Mouse (Mus musculus) hindbrain, embryonic 14.5 days (tissue): ENCODE measurements around the gene Tcte1. TPM values are rescaled to one million over a fixed set of nuclear protein-coding genes. Genes with fewer than 3 reads are reported as not detected.

Experiments used
- ATAC-seq: fragments of 200-750 bp; cut with Nextera tagmentation; 2 replicates; pipeline ENCODE4 v1.8.0; 2017; ENCODE audit warnings: moderate number of reproducible peaks, mild to moderate bottlenecking, moderate TSS enrichment, moderate library complexity; ENCODE audit not compliant: low FRiP score
- DNase-seq: peaks from one replicate; pipeline ENCODE4 v3.0.0-alpha.2; 2015; ENCODE audit warnings: low spot score
- H3K27ac ChIP-seq: fragments of 300-500 bp; sonication (generic); 2 replicates; pipeline ENCODE4 v1.5.1; 2014; ENCODE audit warnings: mild to moderate bottlenecking, moderate library complexity
- H3K27me3 ChIP-seq: fragments of 300-500 bp; sonication (generic); 2 replicates; pipeline ENCODE4 v1.6.1; 2014; ENCODE audit warnings: mild to moderate bottlenecking, low read length, mixed read lengths; ENCODE audit not compliant: control insufficient read depth, insufficient read depth
- H3K36me3 ChIP-seq: fragments of 300-500 bp; sonication (generic); replicated peaks from 2 replicates; pipeline ENCODE4 v1.6.1; 2014; ENCODE audit not compliant: control insufficient read depth, insufficient read depth
- H3K4me1 ChIP-seq: fragments of 300-500 bp; sonication (generic); replicated peaks from 2 replicates; pipeline ENCODE4 v1.6.1; 2014; ENCODE audit warnings: antibody characterized with exemption, low read length, mixed read lengths; ENCODE audit not compliant: control insufficient read depth, insufficient read depth
- H3K4me2 ChIP-seq: fragments of 300-500 bp; sonication (generic); replicated peaks from 2 replicates; pipeline ENCODE4 v1.6.1; 2014; ENCODE audit warnings: mild to moderate bottlenecking, moderate library complexity
- H3K4me3 ChIP-seq: fragments of 300-500 bp; sonication (generic); replicated peaks from 2 replicates; pipeline ENCODE4 v1.5.1; 2014; ENCODE audit warnings: mild to moderate bottlenecking, low read length
- H3K9ac ChIP-seq: fragments of 300-500 bp; sonication (generic); 2 replicates; pipeline ENCODE4 v1.6.1; 2014
- H3K9me3 ChIP-seq: fragments of 300-500 bp; sonication (generic); 2 replicates; pipeline ENCODE4 v1.6.1; 2016; ENCODE audit warnings: low read length; ENCODE audit not compliant: control insufficient read depth
- WGBS: fragments of 180-500 bp; shearing (Covaris S2); extraction: QIAGEN DNeasy Blood & Tissue Kit; methylation state at CpG from one replicate; pipeline ENCODE4 v1.1.7; 2014; 5-methylcytosine and 5-hydroxymethylcytosine counted together
- polyA plus RNA-seq: library from polyadenylated mRNA; unstranded; fragments of >200 nt; fragmentation: Nextera tagmentation; extraction: Ambion mirVana; gene quantifications from 2 replicates; pipeline ENCODE4 v1.2.1, GENCODE M21; 2014

Tcte1 gene
- polyA plus RNA-seq, 1 experiment from 2014 or later = 3.8 TPM

- Histone ChIP-seq H3K9me3 (no peaks in the 10 kb centered on the region), H3K4me1 (peaks cover 11% of the 10 kb centered on the region), H3K9ac (peak overlapping the region; percentile 81), H3K27me3 (no peaks in the 10 kb centered on the region), H3K4me3 (peak overlapping the region; percentile 75), H3K4me2 (peak overlapping the region; percentile 78), H3K36me3 (peaks cover 41% of the 10 kb centered on the region), H3K27ac (no peak overlapping the region)
- 96% methylated on average over 11 of the region's 11 CpGs for WGBS
- DNase-seq (no peak), ATAC-seq (no peak)
Measured at GRCm38 (mm10) chr17:45565103-45565502, 41.9 kb downstream of the Tcte1 start.

GRCm38 (mm10) chr17:45566031-45566359 is 42.8 kb downstream of the Tcte1 start:
- no peak overlapping the region for H3K4me3 ChIP-seq
- H3K9me3 ChIP-seq = no peaks in the 10 kb centered on the region
- H3K27me3 ChIP-seq = no peaks in the 10 kb centered on the region
- H3K27ac ChIP-seq = no peak overlapping the region
- H3K36me3 ChIP-seq = peaks cover 50% of the 10 kb centered on the region
- H3K4me1 ChIP-seq = peaks cover 13% of the 10 kb centered on the region
- no peak overlapping the region for H3K4me2 ChIP-seq
- DNase-seq (no peak), ATAC-seq (no peak)
- H3K9ac ChIP-seq = no peak overlapping the region
- WGBS = 73% methylated on average over 1 of the region's 1 CpGs

- ATAC-seq (no peak), DNase-seq (no peak)
Measured at GRCm38 (mm10) chr17:45566360-45567161, 43.3 kb downstream of the Tcte1 start.

GRCm38 (mm10) chr17:45567162-45567601 is 43.9 kb downstream of the Tcte1 start:
- Histone ChIP-seq H3K9me3 (no peaks in the 10 kb centered on the region), H3K4me2 (no peak overlapping the region), H3K9ac (no peak overlapping the region), H3K4me3 (no peak overlapping the region), H3K27ac (no peak overlapping the region), H3K36me3 (peaks cover 61% of the 10 kb centered on the region), H3K27me3 (no peaks in the 10 kb centered on the region), H3K4me1 (peaks cover 24% of the 10 kb centered on the region)
- ATAC-seq (no peak), DNase-seq (no peak)
- 37% methylated on average over 4 of the region's 4 CpGs for WGBS

More at GRCm38 (mm10) chr17:45566360-45567161, 43.3 kb downstream of the Tcte1 start:
- peaks cover 19% of the 10 kb centered on the region for H3K4me1 ChIP-seq
- H3K9me3 ChIP-seq = no peaks in the 10 kb centered on the region
- H3K27ac ChIP-seq = no peak overlapping the region
- peaks cover 56% of the 10 kb centered on the region for H3K36me3 ChIP-seq
- no peak overlapping the region for H3K4me3 ChIP-seq
- no peaks in the 10 kb centered on the region for H3K27me3 ChIP-seq
- H3K4me2 ChIP-seq = no peak overlapping the region
- no peak overlapping the region for H3K9ac ChIP-seq
- 70% methylated on average over 18 of the region's 18 CpGs for whole genome bisulfite sequencing

- no peak overlapping the region for H3K9ac ChIP-seq
- 92% methylated on average over 12 of the region's 12 CpGs for WGBS
- peaks cover 24% of the 10 kb centered on the region for H3K4me1 ChIP-seq
- H3K27me3 ChIP-seq = no peaks in the 10 kb centered on the region
- no peaks in the 10 kb centered on the region for H3K9me3 ChIP-seq
- ATAC-seq (no peak), DNase-seq (no peak)
- no peak overlapping the region for H3K4me3 ChIP-seq
- no peak overlapping the region for H3K27ac ChIP-seq
- H3K36me3 ChIP-seq = peaks cover 61% of the 10 kb centered on the region
- H3K4me2 ChIP-seq = no peak overlapping the region
Measured at GRCm38 (mm10) chr17:45568990-45569389, 45.8 kb downstream of the Tcte1 start.

- peak overlapping the region; percentile 19; the same call in 1 of the 2 replicates for H3K9ac ChIP-seq
- peaks cover 24% of the 10 kb centered on the region for H3K4me1 ChIP-seq
- WGBS = 94% methylated on average over 4 of the region's 4 CpGs
- ATAC-seq = no peak
- no peak overlapping the region for H3K27ac ChIP-seq
- H3K4me2 ChIP-seq = no peak overlapping the region
- peaks cover 61% of the 10 kb centered on the region for H3K36me3 ChIP-seq
- H3K27me3 ChIP-seq = no peaks in the 10 kb centered on the region
- no peaks in the 10 kb centered on the region for H3K9me3 ChIP-seq
- no peak overlapping the region for H3K4me3 ChIP-seq
- no peak for DNase-seq
Measured at GRCm38 (mm10) chr17:45569999-45570398, 46.8 kb downstream of the Tcte1 start.

GRCm38 (mm10) chr17:45572103-45573086 is 49.2 kb downstream of the Tcte1 start:
- Histone ChIP-seq H3K4me2 (peak overlapping the region; percentile 80), H3K9ac (peak overlapping the region; percentile 99), H3K27me3 (no peaks in the 10 kb centered on the region), H3K9me3 (no peaks in the 10 kb centered on the region), H3K4me3 (peak overlapping the region; percentile 89), H3K36me3 (peaks cover 46% of the 10 kb centered on the region), H3K4me1 (peaks cover 23% of the 10 kb centered on the region), H3K27ac (peak overlapping the region; percentile 98)
- under 1% methylated on average over 53 of the region's 57 CpGs for WGBS
- DNase-seq (peak; percentile 83), ATAC-seq (peak; percentile 55)

- peak; percentile 82 for ATAC-seq
- H3K4me1 ChIP-seq = peaks cover 23% of the 10 kb centered on the region
- WGBS = under 1% methylated on average over 41 of the region's 41 CpGs
Measured at GRCm38 (mm10) chr17:45573087-45573779, 50.0 kb downstream of the Tcte1 start, which contains the start of gene Hsp90ab1. Hsp90ab1 (minus strand) TSS chr17:45573271.

More at GRCm38 (mm10) chr17:45573087-45573779, 50.0 kb downstream of the Tcte1 start, which contains the start of gene Hsp90ab1:
- Histone ChIP-seq H3K36me3 (peaks cover 38% of the 10 kb centered on the region), H3K4me3 (peak within 1 kb of the TSS; percentile 89), H3K27ac (peak within 1 kb of the TSS; percentile 98), H3K9me3 (no peaks in the 10 kb centered on the region), H3K9ac (peak within 1 kb of the TSS; percentile 99), H3K27me3 (no peaks in the 10 kb centered on the region), H3K4me2 (peak within 1 kb of the TSS; percentile 80)
- DNase-seq = peak; percentile 99
